Mouse (Mus musculus) midbrain, embryonic 11.5 days (tissue): ENCODE results near the gene Spatc1l. TPM values are rescaled to one million over a fixed set of nuclear protein-coding genes. Genes with fewer than 3 reads are reported as not detected.

Source experiments
- polyA plus RNA-seq: library from polyadenylated mRNA; unstranded; fragments of >200 nt; fragmentation: Nextera tagmentation; extraction: Ambion mirVana; gene quantifications from 2 replicates; pipeline ENCODE4 v1.2.1, GENCODE M21; 2014

The Spatc1l gene
- polyA plus RNA-seq, 1 experiment from 2014 or later: not detected

Other genes starting within 250 kb of the Spatc1l start
- gene Dip2a, start 217.0 kb upstream of the Spatc1l start, polyA plus RNA-seq: 4.1 and 4.2 TPM in 2 replicates
- gene AC141477.1, start 121.8 kb upstream of the Spatc1l start, polyA plus RNA-seq: not detected in 2 replicates
- gene Pcnt, start 119.5 kb upstream of the Spatc1l start, polyA plus RNA-seq: 15.6 and 16.4 TPM in 2 replicates
- not detected in 2 replicates for gene 2610028H24Rik, start 113.2 kb upstream of the Spatc1l start, polyA plus RNA-seq
- 66.8 and 68.6 TPM in 2 replicates for gene Mcm3ap, start 93.3 kb upstream of the Spatc1l start, polyA plus RNA-seq
- gene Ybey, start 93.2 kb upstream of the Spatc1l start, polyA plus RNA-seq: 5.7 and 6.1 TPM in 2 replicates
- gene Lss, start 30.7 kb upstream of the Spatc1l start, polyA plus RNA-seq: 43.7 and 47.4 TPM in 2 replicates
- gene Ftcd, start 13.4 kb downstream of the Spatc1l start, polyA plus RNA-seq: not detected in 2 replicates
- 10.7 and 10.8 TPM in 2 replicates for gene Col6a2, start 61.4 kb downstream of the Spatc1l start, polyA plus RNA-seq
- 12.8 and 12.9 TPM in 2 replicates for gene Col6a1, start 163.9 kb downstream of the Spatc1l start, polyA plus RNA-seq